Mouse (Mus musculus) layer of hippocampus, adult 18-20 months (tissue): ENCODE results near the gene Mfn2. TPM values are rescaled to one million over a fixed set of nuclear protein-coding genes. Genes with fewer than 3 reads are reported as not detected.

Experiments used
- DNase-seq, 2 experiments: peaks; one replicate each; pipeline ENCODE4 v3.0.0; 2022; ENCODE audit warnings: low spot score in 2 of 2
- long read RNA-seq: library from polyadenylated mRNA; stranded (forward); transcript quantifications from one replicate; pipeline ENCODE4 v2.0.0, GENCODE M21; 2021
- total RNA-seq, 2 experiments: library from RNA; stranded (reverse); gene quantifications; 2 replicates each; pipeline ENCODE4 v1.2.3; 2021

Mfn2 gene
- total RNA-seq: 100 to 1,000 TPM; 204 to 206 TPM
- long read RNA-seq, full-length matches to known transcripts: 330 of 487 reads
- long read RNA-seq, partial matches to known transcripts: 83 of 487 reads
- long read RNA-seq, other reads (novel, unspliced or antisense): 74 of 487 reads

DNA sequence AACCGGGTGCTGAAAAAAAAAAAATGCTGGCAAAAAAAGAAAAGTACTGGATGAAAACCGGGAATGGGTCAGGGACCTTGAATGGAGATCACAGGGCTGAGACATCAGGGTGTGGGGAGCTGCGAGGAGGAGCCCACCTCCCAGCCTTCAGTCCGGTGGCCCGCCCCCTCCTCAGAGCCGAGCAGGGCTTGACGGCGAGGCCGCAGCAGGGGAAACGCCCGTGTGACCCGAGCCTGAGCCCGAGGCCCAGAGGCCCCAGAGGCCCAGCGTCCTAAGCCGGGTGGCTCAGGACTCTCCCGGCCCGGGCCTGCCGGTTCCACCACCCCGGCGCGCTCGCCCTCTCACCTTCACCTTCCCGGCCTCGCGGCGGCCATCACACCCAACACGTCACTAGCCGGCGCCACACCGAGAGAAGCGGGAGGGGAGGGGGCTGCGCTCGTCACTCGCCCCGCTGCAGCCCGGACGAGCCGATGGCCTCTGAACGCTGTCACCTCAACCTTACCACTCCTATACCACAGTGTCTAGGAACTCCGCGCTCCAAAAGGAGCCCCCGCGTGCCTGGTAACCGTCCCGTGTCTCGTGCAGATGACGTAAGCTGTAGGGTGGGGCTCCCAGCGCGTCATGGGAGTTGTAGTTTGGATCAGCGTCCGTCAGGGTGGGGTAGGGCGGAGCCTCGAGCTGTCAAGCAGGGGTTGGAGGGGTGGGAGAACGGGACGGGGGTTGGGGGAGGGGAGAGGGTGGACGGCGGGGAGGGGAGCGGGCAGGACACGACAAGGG lies at the start of gene Mfn2:
Gene Mfn2 (minus strand): TSS at position 392 of the 777 bp plus-strand sequence.
- DNase-seq: peak; percentile 87 to 95

DNA sequence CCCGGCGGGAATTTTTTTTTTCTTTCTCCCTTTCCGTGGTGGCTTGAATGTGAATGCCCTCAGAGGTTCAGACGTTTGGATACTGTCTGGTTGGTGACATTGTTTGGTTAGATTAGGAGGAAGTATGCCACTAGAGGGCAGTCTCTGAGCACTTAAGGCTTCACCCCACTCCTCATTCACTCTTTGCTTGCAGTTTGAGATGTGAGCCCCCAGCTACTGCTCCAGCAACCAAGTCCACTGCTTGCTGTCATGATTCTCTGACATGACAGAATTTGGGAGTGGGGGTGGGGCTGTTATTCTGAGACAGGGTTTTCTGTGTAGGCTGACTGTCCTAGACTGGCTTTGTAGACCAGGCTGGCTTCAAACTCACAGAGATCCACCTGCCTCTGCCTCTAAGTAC lies 49.1 kb upstream of the Mfn2 start:
- peak in 1 of 2 experiments; percentile 60 for DNase-seq

DNA sequence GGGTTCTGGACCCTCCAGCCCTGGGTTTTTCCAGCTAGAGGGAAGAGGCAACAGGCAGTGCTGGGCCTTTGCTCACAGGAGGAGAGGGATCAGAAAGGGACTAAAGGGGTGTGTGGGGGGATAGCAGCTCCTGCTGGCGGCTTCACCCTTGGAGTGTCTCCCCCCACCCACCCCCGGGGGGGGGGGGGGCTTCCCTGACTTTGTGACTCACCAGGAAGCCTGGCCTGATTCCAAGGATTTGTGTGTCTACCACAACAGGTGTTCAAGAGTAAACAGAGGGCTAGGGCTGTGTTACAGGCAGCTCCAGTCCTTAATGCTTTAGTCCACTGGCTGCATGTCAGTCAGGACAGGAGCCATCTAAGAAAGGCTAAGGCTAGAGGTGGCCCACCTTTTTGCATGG lies 43.0 kb upstream of the Mfn2 start:
- DNase-seq: no peak

DNA sequence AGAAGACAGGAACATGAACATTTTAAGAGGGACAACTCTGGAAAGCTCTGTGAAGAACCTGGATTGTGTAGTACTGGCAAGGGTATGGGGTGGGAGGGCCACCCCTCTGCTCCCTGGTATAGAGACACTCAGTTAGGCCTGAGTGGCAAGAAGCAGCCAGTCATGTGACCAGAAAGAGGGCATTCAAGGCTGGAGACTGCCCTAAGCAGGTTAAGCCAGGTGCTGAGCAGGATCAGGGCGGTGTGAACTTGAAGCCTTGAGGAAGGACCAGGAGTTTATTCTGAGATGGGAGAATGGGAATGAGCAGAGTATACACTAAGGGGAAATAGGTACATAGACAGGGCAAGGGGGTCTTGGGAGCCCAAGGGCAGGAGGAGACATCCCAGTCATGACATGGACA lies 38.5 kb upstream of the Mfn2 start:
- DNase-seq: no peak

DNA sequence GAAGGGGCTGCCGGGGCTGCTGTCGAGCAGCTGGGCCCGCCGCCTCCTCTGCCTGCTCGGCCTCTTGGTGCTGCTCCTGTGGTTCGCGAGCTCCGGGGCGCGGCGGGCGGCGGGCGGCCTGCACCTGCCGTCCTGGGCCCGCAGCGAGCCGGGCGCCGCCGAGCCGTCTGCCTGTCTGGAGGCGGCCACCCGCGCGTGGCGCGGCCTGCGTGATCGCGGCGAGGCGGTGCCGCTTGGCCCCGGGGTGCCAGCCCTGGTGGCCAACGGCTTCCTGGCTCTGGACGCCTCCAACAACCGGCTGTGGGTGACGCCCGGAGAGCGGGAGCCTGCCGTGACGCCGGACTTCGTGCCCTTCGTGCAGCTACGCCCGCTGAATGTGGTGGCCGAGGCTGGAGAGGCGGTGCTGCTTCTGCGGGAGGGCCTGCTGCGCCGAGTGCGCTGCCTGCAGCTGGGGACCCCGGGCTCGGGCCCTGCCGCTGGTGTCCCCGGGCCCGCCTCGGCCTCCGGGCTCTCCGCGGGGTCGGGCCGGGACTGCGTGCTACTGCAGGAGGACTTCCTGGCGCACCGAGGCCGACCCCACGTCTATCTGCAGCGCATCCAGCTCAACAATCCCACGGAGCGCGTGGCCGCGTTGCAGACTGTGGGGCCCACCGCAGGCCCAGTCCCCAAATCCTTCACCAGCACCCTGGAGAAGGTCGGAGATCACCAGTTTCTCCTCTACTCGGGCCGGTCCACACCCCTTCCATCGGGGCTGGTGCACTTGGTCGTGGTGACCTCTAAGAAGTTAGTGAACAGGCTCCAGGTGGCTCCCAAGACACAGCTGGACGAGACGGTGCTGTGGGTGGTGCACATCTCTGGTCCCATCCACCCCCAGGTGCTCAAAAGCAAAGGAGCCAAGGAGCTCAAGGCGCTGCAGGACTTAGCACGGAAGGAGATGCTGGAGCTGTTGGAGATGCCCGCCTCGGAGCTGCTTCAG lies 36.8 kb upstream of the Mfn2 start:
- DNase-seq: no peak

DNA sequence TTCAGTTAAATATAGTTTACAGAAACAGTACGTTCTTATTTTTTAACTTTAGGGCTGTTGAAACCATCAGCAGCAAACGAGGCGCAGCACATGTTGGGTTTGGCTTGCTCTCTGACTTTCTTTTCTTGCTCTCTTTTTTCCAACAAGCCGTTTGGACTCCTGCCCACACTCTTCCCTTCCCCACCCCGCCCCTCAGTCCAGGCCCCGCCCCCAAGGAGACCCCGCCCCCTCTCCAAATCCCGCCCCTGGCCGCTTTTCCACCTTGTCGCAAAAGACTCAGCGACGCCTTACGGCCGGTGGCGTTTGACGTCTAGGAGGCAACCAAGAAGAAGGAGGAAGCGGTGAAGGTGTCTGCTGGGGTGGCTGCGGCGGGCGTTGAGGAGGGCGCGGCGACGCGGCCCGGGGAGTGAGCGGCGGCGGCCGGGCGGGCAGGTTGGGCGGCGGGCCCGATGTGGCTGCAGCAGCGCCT lies 36.1 kb upstream of the Mfn2 start, which contains the start of gene 2510039O18Rik:
Gene 2510039O18Rik (plus strand): TSS at position 320 of the 469 bp plus-strand sequence.
- DNase-seq: peak; percentile 68 to 90

DNA sequence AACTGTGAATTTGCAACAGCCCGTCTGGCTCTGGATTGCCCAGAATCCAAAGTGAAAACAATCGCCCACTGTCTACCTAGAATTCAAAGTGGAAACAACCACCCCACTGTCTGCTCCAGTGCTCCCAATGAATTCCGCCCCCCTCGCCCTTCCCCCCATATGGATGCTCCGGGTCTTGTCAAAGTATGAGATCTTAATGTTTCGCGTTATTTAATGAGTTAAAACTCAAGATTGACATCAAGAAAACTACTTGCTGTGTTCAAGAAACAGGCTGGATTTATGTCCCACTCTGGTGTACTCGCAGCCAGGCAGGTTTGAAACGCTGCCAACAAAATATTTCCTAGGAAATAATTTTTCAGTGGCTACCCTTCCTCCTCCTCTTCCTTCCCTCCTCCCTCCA lies 35.6 kb upstream of the Mfn2 start:
- DNase-seq: peak in 1 of 2 experiments; percentile 59

DNA sequence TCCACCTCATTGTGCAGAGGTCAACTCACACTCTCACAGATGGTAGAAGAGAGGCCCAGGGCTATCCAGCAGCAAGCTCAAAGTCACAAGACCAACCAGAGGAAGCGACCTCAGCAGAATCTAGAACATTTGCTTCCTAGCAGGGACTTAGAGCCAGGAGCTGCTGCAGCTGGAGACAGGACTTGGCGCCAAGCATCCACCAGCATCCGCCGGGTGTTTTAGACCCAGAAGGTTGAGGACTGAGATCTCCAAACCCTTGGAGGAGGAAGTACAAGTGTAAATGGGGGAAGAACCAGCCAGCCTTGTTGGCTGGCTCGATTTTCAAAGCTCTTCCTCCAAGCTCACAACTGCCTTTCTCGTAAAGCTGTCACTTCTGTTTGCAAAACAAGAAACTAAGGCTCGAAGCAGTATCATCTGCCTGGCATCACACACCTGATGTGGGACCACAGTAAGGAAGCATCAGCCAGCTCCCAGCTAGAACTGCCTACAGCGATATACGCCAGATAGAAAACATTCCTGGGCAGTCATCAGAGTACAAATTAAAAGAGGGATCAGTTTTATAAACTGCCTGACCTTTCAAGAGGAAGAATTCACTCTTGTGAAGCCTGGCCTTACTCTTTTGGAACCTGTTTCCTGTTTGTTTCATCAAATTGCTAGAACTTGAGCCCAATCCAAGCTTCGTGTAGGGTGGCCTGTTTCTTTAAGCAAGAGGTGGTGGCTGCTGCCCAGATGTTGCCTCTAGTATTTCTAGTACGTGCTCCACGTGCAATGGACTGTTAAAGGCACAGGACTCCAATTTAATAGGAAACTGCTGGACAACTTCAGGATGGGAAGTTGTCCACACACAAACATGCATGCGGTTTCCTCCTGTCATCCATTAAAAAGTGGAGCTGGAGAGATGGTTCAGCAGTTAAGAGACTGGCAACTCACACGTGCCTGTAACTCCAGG lies 33.9 kb upstream of the Mfn2 start:
- DNase-seq: no peak

DNA sequence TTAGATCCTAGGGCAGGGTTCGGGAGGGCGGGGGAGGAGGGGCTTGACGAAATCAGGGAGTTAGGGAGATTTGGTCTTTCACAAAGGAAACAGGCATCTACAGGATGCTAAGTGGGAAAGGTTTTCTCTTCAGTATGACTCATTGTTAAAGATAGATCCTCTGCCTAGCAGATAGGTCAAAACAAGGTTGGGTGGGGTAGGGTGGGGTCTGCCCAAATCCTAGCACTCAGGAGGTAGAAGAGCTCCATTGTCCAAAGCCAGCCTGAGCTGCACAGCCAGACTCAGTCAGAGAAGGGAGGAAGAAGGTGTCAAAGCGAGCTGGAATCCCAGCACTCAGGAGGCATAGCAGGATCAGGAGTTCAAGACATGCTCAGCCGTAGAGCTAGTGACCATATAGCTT lies 33.0 kb upstream of the Mfn2 start:
- DNase-seq: no peak

DNA sequence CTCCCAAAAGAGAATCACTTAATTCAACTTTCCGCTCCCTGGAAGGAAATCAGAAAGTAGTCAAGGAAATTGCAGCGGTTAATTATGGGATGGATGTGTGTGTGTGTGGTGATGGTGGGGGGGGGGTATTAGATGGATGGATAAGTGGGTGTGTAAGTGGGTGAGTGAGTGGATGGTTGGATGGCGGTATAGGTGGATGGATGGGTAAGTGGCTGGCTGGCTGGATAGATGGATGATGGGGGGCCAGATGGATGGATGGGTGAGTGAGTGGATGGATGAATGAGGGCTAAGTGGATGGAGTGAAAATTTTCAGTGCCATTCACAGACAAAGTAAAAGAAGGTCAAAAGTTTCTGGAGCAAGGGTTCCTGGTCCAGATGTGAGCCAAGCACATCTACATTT lies 32.5 kb upstream of the Mfn2 start:
- DNase-seq: no peak

DNA sequence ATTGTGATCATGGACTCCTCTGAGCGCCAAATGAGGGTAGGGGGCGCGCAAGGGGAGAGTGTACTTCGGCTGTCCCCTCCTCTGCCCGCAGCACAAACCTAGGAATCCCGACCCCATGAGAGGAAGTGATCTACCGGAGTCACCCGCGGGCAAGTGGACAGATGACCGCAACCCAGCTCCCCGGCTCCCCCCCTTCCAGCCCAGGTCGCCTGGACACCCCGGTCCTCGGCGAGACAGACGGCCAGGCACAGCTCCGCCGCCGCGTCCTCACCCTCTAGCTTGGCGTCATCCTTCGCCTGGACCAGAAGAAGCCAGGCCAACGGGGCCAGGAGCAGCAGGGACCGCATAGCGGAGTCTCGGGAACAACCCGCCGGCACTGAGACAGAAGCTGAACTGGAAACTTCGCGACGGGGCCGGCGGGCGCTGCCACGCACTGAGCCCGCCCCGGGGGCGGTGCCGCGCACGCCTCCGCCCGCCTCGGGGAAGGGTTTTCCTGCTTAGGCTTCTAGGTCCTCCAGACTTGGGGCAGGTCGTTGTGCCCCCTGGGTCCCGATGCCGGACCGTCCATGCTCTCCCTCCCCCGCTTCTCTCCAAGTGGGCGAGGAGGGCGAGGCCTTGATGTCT lies 31.9 kb upstream of the Mfn2 start, which contains the start of gene Plod1:
Gene Plod1 (minus strand): TSS at position 437 of the 624 bp plus-strand sequence.
- DNase-seq: peak; percentile 70 to 82

DNA sequence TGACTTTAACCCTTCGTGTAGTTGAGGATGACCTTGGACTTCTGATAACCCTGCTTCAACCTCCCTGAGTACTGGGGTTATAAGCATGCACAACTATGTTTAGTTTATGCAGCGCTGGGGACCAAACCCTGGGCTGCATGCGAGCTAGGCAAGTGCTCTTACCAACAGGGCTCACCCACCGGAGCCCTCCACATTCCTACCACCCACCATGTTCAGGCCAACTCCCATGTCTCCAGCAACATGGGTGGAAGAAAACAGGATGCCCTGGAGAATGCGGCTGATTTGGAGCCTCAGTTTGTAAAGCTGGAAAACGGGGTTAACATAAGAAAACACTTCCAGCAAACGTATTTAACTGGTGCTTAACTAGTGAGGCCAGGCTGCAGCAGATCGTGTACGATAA lies 31.4 kb upstream of the Mfn2 start:
- DNase-seq: no peak

DNA sequence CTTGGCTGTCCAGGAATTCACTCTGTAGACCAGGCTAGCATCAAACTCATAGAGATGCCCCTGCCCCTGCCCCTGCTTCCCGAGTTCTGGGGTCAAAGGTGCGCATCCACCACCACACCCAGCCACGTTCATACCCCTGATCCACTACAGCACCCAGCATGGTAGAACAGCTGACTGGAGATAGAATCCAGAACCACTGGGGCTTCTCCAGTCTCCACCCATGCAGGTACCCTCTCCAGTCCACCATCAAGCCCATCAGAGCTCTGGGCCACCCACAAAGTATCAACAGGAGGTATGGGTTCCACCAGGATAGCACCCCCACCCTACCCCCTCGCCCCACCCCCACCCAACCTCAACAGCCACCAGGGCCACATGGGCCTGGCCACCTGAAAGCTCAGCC lies 30.1 kb upstream of the Mfn2 start:
- DNase-seq: no peak

DNA sequence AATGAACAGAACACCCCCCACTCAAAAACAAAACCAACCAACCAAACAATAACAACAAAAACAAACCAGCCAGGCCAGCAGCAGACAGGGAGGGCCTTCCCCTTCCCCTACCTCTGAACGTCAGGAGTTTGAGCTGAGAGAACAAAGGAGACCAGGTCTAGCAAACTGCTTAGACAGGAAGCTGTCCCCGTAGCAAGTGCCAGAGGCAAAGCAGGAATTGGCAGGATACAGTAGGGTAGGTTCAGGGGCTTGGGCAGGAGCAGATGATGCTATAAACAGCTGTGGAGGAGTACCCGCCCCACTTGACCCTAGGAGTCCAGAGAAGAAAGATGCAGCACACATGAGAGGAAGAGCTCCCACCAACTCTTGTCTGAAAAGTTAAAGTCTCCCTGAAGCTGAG lies 29.6 kb upstream of the Mfn2 start:
- no peak for DNase-seq

DNA sequence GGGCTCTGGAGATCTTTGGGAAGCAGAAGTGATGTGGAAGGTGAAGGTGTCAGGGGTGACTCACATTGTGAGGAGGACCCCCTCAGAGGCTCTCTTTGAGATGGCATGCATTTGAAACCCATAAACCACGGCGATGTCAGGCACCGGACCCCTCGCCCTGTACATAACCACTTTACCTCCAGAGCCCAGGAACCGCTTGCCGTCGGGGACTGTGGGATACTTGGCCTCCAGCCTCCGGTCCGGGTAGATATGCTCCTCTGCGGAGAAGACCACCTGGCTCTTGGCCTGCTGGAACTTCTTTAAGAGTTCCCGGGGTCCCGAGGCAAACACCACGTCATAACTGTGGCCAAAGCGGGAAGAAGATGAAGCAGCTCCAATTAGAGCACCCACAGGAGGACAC lies 26.4 kb upstream of the Mfn2 start:
- no peak for DNase-seq

DNA sequence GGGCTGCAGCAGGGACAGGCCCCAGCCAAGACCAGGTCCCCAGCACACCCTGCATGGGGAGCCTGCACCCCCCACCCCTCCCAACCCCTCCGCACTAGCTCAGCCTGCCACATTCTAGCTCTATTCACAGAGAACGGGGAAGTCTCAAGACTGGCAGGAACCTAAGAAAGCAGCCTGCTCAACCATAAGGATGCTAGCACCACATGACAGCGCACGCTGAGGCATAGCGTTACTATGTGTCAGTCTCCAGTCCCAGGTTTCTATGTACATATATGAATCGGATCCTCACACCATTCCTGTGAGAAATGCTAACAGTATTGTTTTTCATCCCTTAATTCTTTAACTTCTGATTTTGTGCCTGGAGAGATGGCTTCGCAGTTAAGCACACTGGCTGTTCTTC lies 24.0 kb upstream of the Mfn2 start:
- no peak for DNase-seq

DNA sequence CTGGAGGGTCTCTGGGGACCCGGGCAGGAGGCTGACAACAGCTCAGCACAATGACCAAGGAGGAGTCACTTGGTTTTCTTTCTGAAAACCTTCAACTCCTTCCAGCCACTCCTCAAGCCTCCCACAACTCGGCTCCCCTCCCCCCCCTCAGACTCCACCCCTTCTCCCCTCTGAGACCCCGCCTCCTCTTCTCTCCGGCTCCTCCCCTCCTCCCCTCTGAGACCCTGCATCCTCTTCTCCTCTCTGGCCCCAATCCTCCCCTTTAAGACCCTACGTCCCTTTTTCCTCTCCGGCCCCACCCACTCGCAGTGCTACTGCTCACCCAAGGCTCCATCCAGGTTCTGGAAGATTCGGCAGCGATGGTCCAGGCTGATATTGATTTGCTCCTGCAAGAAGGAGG lies 23.6 kb upstream of the Mfn2 start:
- DNase-seq: no peak

DNA sequence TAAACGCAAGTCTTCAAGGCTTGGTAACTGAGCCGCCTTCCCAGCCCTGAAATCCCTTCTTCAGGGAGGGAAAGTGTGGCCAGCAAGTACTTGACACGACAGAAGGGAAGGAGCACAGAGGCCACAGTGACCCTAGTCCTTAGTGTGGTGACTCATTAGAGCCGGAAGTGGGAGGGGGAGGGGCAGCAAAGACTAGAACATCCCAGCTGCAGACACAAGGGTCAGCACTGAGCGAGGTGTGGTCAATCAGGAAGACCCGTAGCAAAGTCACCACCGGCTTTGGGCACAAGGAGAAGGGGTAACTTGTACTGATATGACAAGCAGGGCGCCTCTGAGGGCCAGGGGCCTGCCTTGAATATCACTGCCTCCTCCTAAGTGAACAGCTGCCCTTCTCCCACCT lies 23.2 kb upstream of the Mfn2 start:
- no peak for DNase-seq

DNA sequence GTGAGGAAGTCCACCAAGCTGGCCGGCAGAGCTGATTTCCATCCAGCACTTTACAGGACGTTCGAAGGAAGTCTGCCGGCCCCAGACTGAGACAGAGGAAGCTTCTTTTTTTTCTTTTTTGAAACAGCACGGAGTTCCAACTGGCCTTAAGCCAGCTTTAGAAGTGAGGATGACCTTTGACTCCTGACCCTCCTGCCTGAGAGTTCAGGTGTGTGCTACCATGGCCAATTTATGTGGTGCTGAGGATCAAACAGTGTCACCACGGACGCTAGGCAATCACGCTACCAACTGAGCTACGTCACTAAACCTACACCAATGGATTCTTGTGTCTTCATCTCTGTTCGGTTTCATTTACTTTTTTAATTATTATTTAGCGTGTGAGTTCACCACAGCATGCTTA lies 17.8 kb upstream of the Mfn2 start:
- no peak for DNase-seq

DNA sequence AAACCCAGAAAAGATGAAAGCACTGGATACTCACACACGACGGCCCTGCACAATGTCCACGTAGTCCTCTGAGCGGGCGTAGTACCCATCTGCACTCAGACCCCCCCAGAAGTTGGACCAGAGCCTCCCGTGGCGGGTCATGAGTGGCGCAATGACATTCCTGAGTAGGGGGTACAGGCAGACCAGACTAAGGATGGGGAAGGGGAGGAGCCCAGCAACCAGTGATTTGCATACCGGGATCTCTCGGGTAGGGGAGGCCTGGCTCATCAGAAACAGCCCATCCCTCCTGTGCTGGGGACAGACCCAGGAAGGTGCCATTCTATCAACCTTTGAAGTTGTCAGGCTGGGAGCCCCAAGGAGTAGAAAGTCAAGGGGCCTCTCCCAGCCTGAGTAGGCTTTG lies 16.5 kb upstream of the Mfn2 start:
- DNase-seq: no peak
